Mouse (Mus musculus) macrophage (primary cell): ENCODE measurements around the gene Slc25a51. TPM values are rescaled to one million over a fixed set of nuclear protein-coding genes. Genes with fewer than 3 reads are reported as not detected.

Experiments used
- H3K27ac ChIP-seq: fragments of 350-480 bp; formaldehyde crosslinking; 2 replicates; pipeline ENCODE4 v1.9.0; 2021
- H3K36me3 ChIP-seq: fragments of 350-480 bp; formaldehyde crosslinking; 2 replicates; pipeline ENCODE4 v1.9.0; 2021; ENCODE audit errors: inconsistent target
- H3K4me3 ChIP-seq: fragments of 350-480 bp; formaldehyde crosslinking; 2 replicates; pipeline ENCODE4 v1.9.0; 2021; ENCODE audit errors: inconsistent target
- H3K79me2 ChIP-seq: fragments of 350-480 bp; formaldehyde crosslinking; 2 replicates; pipeline ENCODE4 v1.9.0; 2021; ENCODE audit errors: inconsistent target
- WGBS: methylation state at CpG from one replicate; pipeline ENCODE4 v1.1.7; 2026; ENCODE audit warnings: inconsistent platforms; ENCODE audit not compliant: missing documents; 5-methylcytosine and 5-hydroxymethylcytosine counted together
- polyA plus RNA-seq: library from polyadenylated mRNA; stranded (reverse); fragments of 250-400 nt; gene quantifications from 3 replicates; pipeline ENCODE4 v1.2.4, GENCODE M21; 2018; ENCODE audit warnings: inconsistent platforms

Gene Slc25a51
- polyA plus RNA-seq, 1 experiment from 2014 or later, result 48.2 TPM

- no peaks in the 10 kb centered on the region for H3K36me3 ChIP-seq
- no peak overlapping the region for H3K27ac ChIP-seq
- no peak overlapping the region for H3K4me3 ChIP-seq
- H3K79me2 ChIP-seq, result no peaks in the 10 kb centered on the region
- WGBS, result 90% methylated on average over 7 of the region's 7 CpGs
Observed at GRCm38 (mm10) chr4:45436383-45436913, 27.9 kb upstream of the Slc25a51 start.

- Histone ChIP-seq H3K4me3 (no peak overlapping the region), H3K27ac (no peak overlapping the region), H3K79me2 (no peaks in the 10 kb centered on the region), H3K36me3 (no peaks in the 10 kb centered on the region)
- WGBS, result 100% methylated on average over 2 of the region's 2 CpGs
Observed at GRCm38 (mm10) chr4:45435899-45436298, 27.3 kb upstream of the Slc25a51 start.

GRCm38 (mm10) chr4:45434681-45435080 is 26.1 kb upstream of the Slc25a51 start:
- Histone ChIP-seq H3K36me3 (no peaks in the 10 kb centered on the region), H3K79me2 (no peaks in the 10 kb centered on the region), H3K4me3 (no peak overlapping the region), H3K27ac (no peak overlapping the region)
- 75% methylated on average over 4 of the region's 4 CpGs for WGBS

- H3K27ac ChIP-seq, result no peak overlapping the region
- WGBS, result 94% methylated on average over 12 of the region's 12 CpGs
- H3K79me2 ChIP-seq, result no peaks in the 10 kb centered on the region
- no peak overlapping the region for H3K4me3 ChIP-seq
- H3K36me3 ChIP-seq, result no peaks in the 10 kb centered on the region
Observed at GRCm38 (mm10) chr4:45434071-45434470, 25.5 kb upstream of the Slc25a51 start.

- WGBS, result 90% methylated on average over 3 of the region's 3 CpGs
- Histone ChIP-seq H3K79me2 (no peaks in the 10 kb centered on the region), H3K36me3 (no peaks in the 10 kb centered on the region), H3K27ac (no peak overlapping the region), H3K4me3 (no peak overlapping the region)
Observed at GRCm38 (mm10) chr4:45431806-45432205, 23.2 kb upstream of the Slc25a51 start.

- no peak overlapping the region for H3K4me3 ChIP-seq
- no peaks in the 10 kb centered on the region for H3K36me3 ChIP-seq
- 96% methylated on average over 3 of the region's 3 CpGs for WGBS
Observed at GRCm38 (mm10) chr4:45431316-45431715, 22.8 kb upstream of the Slc25a51 start.

GRCm38 (mm10) chr4:45429451-45429850 is 20.9 kb upstream of the Slc25a51 start:
- H3K4me3 ChIP-seq, result no peak overlapping the region
- no peaks in the 10 kb centered on the region for H3K79me2 ChIP-seq
- H3K36me3 ChIP-seq, result no peaks in the 10 kb centered on the region
- no peak overlapping the region for H3K27ac ChIP-seq
- WGBS, result 89% methylated on average over 7 of the region's 7 CpGs

More at GRCm38 (mm10) chr4:45431316-45431715, 22.8 kb upstream of the Slc25a51 start:
- no peak overlapping the region for H3K27ac ChIP-seq
- H3K79me2 ChIP-seq, result no peaks in the 10 kb centered on the region

- Histone ChIP-seq H3K27ac (no peak overlapping the region), H3K36me3 (no peaks in the 10 kb centered on the region), H3K79me2 (no peaks in the 10 kb centered on the region), H3K4me3 (no peak overlapping the region)
- WGBS, result 93% methylated on average over 13 of the region's 13 CpGs
Observed at GRCm38 (mm10) chr4:45426724-45427457, 18.3 kb upstream of the Slc25a51 start.

- Histone ChIP-seq H3K4me3 (no peak overlapping the region), H3K36me3 (no peaks in the 10 kb centered on the region), H3K27ac (no peak overlapping the region), H3K79me2 (no peaks in the 10 kb centered on the region)
- WGBS, result 85% methylated on average over 8 of the region's 8 CpGs
Observed at GRCm38 (mm10) chr4:45423406-45423805, 14.8 kb upstream of the Slc25a51 start.

GRCm38 (mm10) chr4:45422640-45423039 is 14.1 kb upstream of the Slc25a51 start:
- Histone ChIP-seq H3K36me3 (no peaks in the 10 kb centered on the region), H3K79me2 (no peaks in the 10 kb centered on the region), H3K4me3 (no peak overlapping the region), H3K27ac (no peak overlapping the region)
- WGBS, result 94% methylated on average over 10 of the region's 10 CpGs

GRCm38 (mm10) chr4:45421519-45422260 is 13.1 kb upstream of the Slc25a51 start:
- 92% methylated on average over 9 of the region's 11 CpGs for WGBS
- no peak overlapping the region for H3K27ac ChIP-seq
- no peaks in the 10 kb centered on the region for H3K79me2 ChIP-seq
- no peak overlapping the region for H3K4me3 ChIP-seq
- H3K36me3 ChIP-seq, result no peaks in the 10 kb centered on the region

- Histone ChIP-seq H3K79me2 (no peaks in the 10 kb centered on the region), H3K4me3 (no peak overlapping the region), H3K27ac (no peak overlapping the region), H3K36me3 (no peaks in the 10 kb centered on the region)
- 87% methylated on average over 3 of the region's 3 CpGs for WGBS
Observed at GRCm38 (mm10) chr4:45420733-45421132, 12.2 kb upstream of the Slc25a51 start.

- no peak overlapping the region for H3K27ac ChIP-seq
- H3K4me3 ChIP-seq, result no peak overlapping the region
- WGBS, result 98% methylated on average over 4 of the region's 4 CpGs
- no peaks in the 10 kb centered on the region for H3K79me2 ChIP-seq
- no peaks in the 10 kb centered on the region for H3K36me3 ChIP-seq
Observed at GRCm38 (mm10) chr4:45419051-45419450, 10.5 kb upstream of the Slc25a51 start.

- H3K27ac ChIP-seq, result no peak overlapping the region
- H3K79me2 ChIP-seq, result no peaks in the 10 kb centered on the region
- H3K4me3 ChIP-seq, result no peak overlapping the region
- H3K36me3 ChIP-seq, result no peaks in the 10 kb centered on the region
- WGBS, result 45% methylated on average over 10 of the region's 11 CpGs
Observed at GRCm38 (mm10) chr4:45418229-45418950, 9.8 kb upstream of the Slc25a51 start.
